Mouse (Mus musculus): ENCODE measurements around the gene 9130023H24Rik.

The 9130023H24Rik gene

DNA sequence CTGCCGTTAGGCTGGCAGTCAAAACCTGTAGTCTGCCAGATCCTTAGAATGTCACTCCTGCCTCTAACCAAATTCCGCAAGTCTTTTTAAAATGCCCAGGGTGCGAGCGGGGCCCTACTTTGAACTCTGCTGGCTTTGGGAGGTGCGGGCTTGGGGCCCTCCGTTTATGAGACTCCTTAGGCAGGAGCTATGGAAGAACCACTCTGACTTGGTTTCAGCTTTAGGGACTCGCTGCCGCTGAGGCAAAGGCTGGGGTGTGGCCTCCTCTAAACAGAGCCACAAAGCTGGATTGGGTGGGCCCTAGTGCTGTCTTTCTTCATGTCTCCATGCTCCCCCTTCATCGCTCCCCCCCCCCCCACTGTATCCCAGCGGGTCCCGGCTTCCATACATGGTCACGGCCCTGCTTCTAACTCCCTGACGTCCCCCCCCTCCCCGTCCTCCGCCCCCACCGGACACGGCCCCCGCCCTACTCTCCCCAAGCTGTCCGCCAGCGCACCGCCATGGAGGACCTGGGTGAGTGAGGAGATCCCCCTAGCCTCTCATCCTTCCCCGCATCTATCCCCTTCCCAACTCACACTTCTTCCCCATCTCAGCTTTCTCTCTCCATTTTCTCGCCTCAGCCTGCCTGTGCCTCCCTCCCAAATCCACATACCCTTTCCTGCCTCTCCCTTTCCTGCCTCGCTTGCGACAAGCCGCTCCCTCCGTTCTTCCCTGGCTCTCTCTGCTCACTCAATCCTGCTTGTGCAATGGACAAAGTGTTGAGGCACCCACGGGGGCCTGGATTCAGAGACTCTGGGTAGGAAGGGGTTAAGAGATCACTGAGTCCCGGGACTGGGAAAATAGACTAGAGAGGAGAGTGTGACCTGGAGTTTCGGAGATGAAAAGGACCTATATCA lies 8.9 kb upstream of the 9130023H24Rik start, which contains the start of gene Tgfb1i1:
Gene Tgfb1i1 (plus strand): TSS at position 317 of the 896 bp plus-strand sequence.
- DNase-seq: no peak

DNA sequence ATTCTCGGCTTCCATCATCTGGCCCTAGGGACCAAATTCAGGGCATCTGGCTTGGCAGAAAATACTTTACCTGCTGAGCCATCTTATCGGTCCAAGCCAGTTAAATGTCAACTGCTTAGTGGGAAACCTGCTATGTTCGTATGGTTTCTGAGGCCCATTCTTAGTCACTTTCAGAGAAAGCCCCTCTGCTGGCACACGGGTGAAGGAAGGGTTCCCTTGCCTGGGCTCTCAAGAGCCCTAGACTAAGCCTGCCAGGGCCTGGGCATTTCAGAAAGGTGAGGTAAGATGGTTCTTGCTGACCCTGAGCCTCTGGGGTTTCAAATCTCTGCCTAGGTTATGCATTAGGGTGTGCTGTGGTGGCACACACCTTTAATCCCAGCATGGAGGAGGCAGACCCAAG lies 7.7 kb upstream of the 9130023H24Rik start:
- DNase-seq: no peak

DNA sequence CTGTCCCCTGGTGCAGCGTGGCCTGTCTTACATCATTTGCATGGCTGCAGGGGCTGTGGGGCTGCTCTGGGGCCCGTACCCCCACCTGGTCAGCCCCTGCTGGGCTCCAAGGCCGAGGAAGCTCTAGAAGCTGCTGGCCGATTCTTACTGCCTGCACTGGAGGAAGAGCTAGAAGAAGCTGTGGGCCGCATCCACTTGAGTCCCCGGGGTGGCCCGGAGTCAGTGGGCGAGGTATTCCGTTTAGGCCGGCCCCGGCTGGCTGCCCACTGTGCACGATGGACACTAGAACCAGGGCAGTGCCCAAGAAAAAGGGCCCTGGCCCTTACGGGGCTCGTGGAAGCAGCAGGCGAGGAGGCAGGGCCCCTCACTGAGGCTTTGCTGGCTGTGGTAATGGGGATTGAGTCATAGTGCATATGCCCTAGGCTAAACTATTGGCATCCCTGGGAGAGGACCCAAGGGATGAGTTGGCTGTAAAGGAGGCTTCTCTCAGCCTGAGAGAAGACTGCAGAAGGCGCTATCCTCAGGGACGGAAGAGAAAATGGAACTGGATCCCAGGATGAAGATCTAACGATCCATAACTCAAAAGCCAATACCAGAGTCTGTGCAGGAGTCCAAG lies 6.7 kb upstream of the 9130023H24Rik start:
- DNase-seq: no peak

DNA sequence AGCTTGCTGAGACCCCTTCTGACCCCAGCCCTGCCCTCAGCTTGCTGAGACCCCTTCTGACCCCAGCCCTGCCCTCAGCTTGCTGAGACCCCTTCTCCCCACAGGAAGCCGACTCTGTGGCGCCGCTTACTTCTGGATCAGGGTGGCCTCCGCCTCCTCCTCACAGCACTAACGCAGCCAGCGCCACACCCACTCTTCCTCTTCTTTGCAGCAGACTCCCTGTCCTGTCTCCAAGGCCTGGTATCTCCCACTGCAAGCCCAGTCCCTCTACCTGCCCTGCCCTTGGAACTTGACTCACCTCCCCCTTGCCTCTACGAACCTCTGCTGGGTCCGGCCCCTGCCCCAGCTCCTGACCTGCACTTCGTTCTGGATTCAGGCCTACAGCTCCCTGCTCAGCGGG lies 6.1 kb upstream of the 9130023H24Rik start:
- no peak for DNase-seq

DNA sequence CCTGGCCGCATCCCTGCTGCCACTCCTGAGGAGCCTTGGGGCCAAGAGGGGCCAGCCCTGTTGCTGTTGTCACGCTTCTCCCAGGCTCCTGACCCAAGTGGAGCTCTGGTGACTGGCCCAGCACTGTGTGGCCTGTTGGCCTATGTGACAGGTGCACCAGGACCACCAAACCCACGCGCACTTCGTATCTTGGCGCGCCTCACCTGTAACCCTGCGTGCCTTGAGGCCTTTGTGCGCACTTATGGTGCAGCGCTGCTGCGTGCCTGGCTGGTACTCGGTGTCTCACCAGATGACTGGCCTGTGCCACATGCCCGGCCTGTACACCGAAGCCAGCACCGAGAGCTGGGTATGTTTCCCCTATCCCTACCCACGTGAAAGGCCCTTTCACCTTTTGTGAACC lies 4.5 kb upstream of the 9130023H24Rik start:
- no peak for DNase-seq

DNA sequence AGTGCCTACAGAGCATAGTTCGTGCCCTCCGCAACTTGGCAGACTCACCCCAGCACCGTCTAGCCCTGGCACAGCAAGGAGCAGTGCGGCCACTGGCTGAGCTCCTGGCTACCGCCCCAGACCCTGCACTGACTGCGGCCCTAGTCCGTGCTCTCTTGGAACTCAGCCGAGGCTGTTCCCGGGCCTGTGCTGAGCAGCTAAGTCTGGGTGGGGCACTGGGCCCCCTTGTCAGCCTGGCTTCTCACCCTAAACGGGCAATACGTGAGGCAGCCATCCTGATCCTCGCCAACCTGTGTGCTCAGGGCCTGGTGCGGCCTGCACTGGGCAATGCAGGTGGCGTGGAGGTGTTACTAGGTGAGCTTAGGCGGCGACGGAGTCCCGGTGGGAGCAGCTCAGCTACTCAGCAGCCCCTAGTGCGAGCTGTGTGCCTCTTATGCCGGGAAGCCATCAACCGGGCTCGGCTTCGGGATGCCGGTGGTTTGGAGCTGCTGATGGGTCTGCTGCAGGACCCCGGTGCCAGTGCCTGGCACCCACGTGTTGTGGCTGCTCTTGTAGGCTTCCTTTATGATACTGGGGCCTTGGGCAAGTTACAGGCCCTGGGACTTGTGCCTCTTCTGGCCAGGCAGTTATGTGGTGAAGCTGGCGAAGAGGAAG lies 2.4 kb upstream of the 9130023H24Rik start:
- peak; percentile 54 for DNase-seq

DNA sequence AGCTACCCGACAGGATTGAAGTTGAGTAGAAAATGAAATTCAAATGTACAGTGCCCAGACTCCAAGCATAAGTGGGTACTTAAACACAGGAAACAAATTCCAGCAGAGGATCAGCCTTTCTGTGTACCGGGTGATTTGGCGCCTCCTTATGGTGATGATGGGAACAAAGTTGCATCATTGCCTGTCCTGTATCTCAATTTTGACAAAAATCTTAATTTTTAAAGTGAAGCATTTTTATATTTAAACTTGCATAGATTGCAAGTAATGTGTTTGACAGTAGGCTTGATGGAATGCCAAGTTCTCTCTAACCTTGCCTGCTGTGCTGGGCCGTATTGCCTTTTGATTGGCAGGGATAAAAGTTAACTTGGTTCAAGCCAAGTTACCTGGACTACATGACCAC lies 1.2 kb upstream of the 9130023H24Rik start:
- DNase-seq: peak; percentile 27

DNA sequence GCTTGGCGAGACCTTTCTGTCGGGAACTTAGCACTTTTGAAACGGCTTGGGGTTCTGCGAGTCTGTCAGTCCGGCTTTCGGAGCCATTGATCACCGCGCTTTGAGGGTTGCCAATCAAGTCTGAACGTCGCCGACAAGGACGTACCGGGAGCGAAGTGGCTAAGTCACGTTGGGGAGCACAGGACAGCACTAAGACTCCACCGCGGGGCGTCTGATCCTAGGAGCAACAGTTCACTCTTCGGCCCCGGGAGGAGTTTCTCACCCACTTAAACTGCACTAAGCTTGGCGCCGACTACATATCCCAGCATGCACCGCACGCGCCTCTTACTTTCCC lies 271 bp downstream of the 9130023H24Rik start:
- no peak for DNase-seq

DNA sequence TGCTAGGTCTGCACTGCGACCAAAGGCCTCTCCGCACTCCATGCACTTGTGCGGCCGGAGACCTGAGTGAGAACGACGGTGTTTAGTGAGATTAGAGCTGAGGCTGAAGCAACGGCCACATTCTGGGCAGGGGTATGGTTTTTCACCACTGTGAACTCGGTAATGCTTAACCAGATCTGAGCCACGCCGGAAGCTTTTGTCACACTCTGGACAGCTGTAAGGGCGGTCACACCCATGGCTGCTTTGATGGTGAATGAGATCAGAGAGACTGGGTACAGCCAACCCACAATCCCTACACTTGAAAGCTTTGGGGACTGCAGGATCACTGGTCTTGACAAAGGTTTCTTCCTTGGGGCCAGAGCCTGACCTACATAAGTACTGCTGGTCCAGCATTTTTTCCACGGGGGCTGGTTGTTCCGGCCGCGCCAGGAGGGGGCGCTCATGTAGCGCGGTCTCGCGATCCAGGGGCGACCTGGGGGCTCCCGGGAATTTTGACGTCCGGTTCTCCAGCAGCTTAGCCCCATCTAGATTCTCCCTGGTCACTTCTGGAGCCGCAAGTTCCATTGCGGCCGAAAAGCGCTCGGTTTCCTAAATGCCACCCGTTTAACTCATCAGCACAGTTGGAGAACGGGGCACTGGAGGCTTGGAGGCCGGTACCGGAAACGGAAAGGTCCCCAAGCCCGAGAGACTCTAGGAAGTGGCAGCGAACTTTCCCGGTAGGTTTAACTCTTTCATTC lies 807 bp downstream of the 9130023H24Rik start, which contains the start of gene Armc5:
Gene Armc5 (plus strand): TSS at position 487 of the 737 bp plus-strand sequence.
- DNase-seq: peak; percentile 85

DNA sequence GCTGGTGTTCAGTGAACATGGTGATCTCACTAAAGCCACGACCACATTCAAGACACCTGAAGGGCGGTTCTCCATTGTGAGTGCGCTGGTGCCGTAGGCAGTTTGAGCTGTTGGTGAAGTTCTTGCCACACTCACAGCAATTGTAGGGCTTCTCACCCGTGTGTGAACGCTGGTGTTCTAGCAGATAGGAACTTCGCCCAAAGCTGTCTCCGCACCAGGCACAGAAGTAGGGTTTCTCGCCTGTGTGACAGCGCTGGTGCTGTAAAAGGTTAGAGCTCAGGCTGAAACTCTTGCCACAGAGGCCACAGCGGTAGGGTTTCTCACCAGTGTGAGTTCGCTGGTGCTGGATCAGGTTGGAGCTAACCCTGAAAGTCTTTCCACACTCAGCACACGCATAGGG lies 1.4 kb downstream of the 9130023H24Rik start:
- DNase-seq: peak; percentile 31

DNA sequence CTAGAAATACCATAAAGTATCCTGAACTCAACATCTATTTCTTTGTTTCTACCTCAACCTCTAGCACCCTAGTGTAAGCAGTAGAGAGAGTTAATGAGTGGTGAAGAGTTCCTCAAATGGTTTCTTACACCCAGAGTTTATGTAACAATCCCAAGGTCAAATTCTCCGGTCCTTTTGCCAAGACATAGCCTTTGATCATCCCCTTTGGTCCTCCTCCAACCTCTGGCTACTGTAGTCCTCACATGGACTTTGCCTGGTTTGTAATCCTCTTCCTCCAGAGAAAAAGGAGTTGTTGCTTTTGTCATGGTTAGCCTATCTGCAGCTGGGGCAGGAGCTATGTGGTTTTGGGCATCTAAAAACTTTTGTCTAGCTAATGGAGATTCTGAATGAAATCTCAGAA lies 2.4 kb downstream of the 9130023H24Rik start:
- peak; percentile 84 for DNase-seq

DNA sequence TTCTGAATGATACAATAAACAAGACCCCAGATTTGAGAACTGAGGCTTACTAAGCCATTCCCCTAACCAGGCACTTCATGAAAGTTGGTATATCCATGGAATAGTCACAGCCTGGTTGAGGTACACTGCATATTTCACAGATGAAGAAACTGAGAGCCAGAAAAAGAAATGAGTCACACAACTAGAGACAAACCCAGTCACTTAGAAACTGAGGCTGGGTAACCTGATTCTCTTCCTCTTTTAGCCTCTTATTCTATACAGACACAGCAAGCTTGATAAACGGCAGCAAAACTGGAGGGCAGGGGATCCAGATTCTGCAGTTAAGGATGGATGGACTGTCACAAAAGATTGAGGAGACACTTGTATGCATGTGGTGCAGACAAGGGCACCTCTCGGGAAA lies 3.0 kb downstream of the 9130023H24Rik start:
- DNase-seq: no peak

DNA sequence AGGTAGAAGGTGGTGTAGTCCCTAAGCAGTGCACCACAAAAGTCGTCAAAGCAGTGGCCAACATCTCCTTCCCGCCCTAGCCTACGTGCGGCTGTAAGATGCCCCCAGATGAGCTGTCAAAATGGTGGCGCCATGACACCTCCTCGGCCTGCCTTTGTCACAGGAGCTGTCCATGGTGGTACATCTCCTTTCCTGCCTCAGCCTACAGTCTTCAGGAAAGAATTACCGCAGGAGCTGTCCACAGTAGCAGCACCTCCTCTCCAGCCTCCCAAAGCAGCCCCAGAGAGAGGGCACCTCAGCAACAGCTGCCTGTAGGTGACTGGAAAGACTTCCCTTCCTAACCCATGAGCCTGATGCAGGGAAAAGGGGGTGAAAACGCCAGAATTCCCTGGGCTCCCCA lies 6.1 kb downstream of the 9130023H24Rik start:
- DNase-seq: no peak

DNA sequence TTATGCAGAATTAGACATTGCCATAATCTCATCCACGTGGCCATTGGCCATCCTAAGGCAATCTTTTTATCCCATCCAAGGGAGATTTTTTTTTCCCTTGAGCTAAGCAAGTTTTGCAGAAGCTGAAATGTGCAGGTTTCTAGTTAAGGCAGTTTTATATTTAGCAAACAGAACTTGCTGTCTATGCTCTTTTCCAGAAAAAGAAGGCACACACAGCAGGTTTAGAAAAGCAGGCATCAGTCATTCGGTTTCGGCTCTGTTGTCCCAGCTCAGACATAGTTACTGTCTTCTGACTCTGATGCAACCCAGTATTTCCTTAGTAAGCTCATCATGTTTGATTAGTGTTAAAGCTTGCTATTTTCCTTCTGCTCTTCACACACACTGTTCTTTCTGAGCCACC lies 16.9 kb downstream of the 9130023H24Rik start:
- DNase-seq: peak; percentile 33

DNA sequence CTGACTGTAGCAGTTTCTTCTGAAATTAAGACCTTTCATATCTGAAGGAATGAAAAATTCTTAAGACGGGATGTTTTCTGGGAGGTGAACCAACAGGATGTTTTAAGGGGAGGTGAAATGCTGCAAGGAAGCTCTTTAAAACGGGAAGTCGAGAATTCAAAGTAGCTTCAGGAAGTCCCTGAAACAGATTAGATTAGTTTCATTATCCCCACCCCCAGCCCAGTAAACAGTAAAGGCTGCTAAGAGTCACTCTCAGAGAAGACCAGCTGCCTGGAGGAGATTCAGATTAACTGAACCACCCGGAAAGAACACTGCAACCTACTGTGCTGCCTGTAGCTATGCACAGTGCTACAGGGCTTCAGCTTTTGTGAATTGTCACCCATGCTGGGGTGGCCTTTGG lies 17.9 kb downstream of the 9130023H24Rik start:
- DNase-seq: no peak

DNA sequence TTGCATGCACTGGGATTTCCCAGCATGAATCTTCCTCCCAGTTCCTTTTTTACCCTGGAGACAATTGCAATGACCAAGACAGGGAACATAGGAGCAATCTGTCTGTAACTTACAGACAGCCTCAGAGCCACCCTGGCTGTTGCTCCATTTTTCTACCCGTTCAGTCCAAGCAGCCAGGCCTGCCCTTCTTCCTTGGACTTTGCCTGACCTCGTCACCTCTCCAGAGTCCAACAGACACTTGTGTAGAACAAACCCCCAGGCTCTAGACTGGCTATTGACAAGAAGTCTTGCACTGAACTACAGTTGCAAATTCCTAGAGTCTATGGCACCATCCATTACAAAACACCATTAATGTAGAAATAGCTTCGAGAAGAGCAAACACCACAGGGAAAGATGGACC lies 28.0 kb downstream of the 9130023H24Rik start:
- DNase-seq: peak; percentile 67

DNA sequence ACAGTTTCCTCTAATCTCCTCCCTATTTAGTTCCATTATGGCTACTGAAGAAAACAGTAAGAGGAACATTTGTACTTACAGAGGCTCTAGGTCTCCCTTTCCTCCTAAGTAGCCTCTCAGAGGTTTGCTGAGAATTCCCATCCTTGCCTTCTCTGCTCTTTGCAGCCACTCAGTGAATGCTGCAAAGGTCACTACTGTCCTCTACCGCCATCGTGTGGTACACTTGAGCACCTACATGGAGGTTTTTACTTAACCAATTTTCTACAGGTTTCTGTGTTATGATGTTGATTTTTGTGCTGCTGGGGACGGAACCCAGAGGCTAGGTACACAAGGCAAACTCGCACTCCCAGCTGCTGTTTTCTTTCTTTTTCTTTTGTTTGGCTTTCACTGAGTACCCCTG lies 29.6 kb downstream of the 9130023H24Rik start:
- no peak for DNase-seq

DNA sequence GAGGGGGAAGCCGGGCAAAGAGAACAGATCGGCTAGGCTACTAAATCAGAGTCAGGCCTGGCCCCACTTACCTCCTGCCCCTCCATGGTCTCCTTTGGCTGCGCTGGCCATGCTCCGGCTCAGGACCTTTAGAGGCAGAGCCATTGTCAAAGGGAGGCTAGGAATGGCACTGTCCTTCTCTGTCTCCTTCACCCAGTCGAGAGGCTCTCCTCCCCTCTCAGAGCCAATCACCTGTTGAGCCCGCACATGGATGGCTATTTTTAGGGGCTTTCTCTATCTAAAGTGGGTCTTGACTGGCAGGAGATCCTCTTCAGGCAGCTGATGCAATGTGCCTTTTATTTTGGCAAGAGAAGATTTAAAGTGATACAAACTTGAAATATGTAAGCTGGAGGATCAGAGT lies 31.7 kb downstream of the 9130023H24Rik start, which contains the start of gene Cox6a2:
Gene Cox6a2 (minus strand): TSS at position 236 of the 400 bp plus-strand sequence.
- DNase-seq: no peak

DNA sequence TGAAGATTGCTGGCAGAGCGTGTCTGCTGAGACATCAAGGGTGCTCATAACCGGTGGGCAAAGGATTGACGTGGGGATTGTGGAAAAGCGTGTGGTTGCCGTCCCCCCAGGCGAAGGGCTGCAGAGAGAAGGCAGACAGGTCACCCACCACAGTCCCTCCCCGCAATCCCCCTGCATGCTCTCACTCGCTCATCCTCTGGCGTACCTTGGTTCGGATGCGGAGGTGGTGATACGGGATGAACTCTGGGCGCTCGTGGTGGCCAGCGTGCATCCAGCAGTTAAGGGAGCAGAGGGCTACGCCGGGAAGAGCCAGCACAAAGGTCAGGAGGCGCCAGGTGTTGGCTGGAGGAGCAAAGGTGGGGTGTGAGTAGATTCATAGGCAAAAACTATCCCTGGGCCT lies 32.1 kb downstream of the 9130023H24Rik start:
- no peak for DNase-seq

DNA sequence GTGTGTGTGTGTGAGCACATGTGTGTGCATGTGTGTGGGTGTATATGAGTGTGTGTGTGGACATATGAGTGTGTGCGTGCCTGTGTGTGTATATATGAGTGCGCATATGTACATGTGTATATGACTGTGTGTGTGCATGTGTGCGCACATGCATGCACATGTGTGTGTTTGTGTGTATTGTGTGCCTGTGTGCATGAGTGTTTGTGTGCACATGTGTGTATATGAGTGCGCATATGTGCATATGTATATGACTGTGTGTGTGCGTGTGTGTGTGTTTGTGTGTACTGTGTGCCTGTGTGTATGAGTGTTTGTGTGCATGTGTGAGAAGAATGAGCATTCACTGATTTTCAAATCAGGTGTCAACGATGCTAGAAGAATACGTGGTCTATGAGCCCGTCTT lies 33.7 kb downstream of the 9130023H24Rik start:
- no peak for DNase-seq

DNA sequence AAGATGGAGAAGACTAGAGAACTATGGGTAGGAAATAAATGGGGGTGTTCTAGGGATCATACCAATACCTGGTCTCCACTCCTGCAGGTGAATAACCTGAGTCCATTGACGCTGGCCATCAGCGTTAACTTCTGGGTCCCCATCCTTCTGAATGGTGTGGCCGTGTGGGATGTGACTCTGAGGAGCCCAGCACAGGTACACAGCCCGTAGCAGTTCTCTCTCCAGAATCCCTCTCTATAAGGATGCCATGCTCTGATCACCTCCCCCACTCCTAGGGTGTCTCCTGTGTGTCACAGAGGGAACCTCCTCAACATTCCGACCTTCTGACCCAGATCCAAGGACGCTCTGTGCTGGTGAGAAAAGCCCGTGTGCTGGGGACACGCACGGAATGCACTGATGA lies 34.8 kb downstream of the 9130023H24Rik start:
- no peak for DNase-seq

DNA sequence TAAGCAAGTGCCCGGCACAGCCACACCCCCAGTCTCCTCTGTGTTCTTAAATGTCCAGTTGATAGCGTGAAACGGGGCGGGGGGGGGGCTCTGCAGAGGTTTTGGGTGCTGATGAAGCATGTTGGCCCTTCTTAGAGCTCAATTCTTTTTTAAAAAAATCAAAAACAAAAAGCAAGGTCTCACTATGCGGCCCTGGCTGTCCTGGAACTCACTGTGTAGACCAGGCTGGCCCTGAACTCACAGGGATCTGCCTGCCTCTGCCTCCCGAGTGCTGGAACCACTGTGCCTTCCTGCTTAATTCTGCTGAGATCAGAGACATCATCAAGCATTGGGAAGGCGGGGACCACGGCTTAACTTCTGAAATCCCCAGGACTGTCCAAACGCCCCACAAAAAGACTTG lies 36.2 kb downstream of the 9130023H24Rik start:
- DNase-seq: no peak
